Mouse (Mus musculus) brain, embryonic 14.5 days (tissue): ENCODE measurements around the gene Tns4.

Source experiments
- CTCF ChIP-seq: fragments of 200-500 bp; IDR thresholded peaks from 2 replicates; pipeline ENCODE4 v1.5.1; 2012; ENCODE audit warnings: inconsistent platforms, mild to moderate bottlenecking, moderate library complexity, borderline replicate concordance; ENCODE audit not compliant: insufficient read depth, insufficient read length; ENCODE audit errors: extremely low read depth
- POLR2A ChIP-seq: fragments of 200-500 bp; IDR thresholded peaks from 2 replicates; pipeline ENCODE4 v1.6.1; 2012; ENCODE audit warnings: mild to moderate bottlenecking, inconsistent platforms, borderline replicate concordance; ENCODE audit not compliant: poor library complexity, insufficient read depth, insufficient read length, severe bottlenecking; ENCODE audit errors: extremely low read depth

DNA sequence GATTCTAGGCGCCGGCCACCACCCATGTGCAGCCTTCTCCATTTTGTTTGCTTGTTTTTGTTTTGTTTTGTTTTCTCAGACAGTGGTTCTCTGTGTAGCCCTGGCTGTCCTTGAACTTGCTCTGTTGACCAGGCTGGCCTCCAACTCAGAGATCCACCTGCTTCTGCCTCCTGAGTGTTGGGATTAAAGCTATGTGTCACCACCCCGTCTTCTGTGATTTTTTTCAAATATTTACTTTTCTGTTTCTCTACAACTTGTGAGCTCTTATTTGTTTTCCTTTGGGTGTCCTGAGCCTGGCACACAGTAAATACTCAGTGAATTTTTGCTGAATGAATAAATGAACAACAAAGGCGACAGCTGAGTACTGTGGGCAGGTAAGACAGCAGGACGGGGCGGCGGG lies 26.4 kb downstream of the Tns4 start:
- TF ChIP-seq CTCF = no peak
- no peak for TF ChIP-seq POLR2A
